Mouse (Mus musculus) lung, adult 10 weeks (tissue): ENCODE results near the gene Ccz1. TPM values are rescaled to one million over a fixed set of nuclear protein-coding genes. Genes with fewer than 3 reads are reported as not detected.

ENCODE experiments used
- polyA plus RNA-seq: library from polyadenylated mRNA; stranded (reverse); fragments of 350-450 nt; fragmentation: Illumina TruSeq; extraction: RNeasy Lipid Tissue Mini Kit (QIAGEN cat#74804); gene quantifications from one replicate; pipeline ENCODE4 v1.2.3, GENCODE M21; 2014; ENCODE audit warnings: low read depth, low replicate concordance; ENCODE audit not compliant: insufficient read depth

Gene Ccz1
- 53.8 TPM for polyA plus RNA-seq

GRCm38 (mm10) chr5:144014551-144015311 lies at the start of gene Ccz1:
Gene Ccz1 (minus strand): TSS chr5:144014877.

GRCm38 (mm10) chr5:144026620-144027263 lies 12.1 kb upstream of the Ccz1 start, which contains the start of gene Ocm:
Gene Ocm (minus strand): TSS chr5:144026670.

Other genes with a start within 250 kb of the Ccz1 start
- gene Eif2ak1, start 197.1 kb downstream of the Ccz1 start, polyA plus RNA-seq: 13.3 TPM
- not detected for gene Ankrd61, start 117.2 kb downstream of the Ccz1 start, polyA plus RNA-seq
- 25.0 TPM for gene Aimp2, start 105.0 kb downstream of the Ccz1 start, polyA plus RNA-seq
- 3.5 TPM for gene Pms2, start 104.9 kb downstream of the Ccz1 start, polyA plus RNA-seq
- gene Gm42421, start 86.7 kb downstream of the Ccz1 start, polyA plus RNA-seq: not detected
- gene Rsph10b, start 81.8 kb downstream of the Ccz1 start, polyA plus RNA-seq: 8.4 TPM
- not detected for gene Ocm, start 11.8 kb upstream of the Ccz1 start, polyA plus RNA-seq
- gene Lmtk2, start 85.6 kb upstream of the Ccz1 start, polyA plus RNA-seq: 6.6 TPM
- 1.0 TPM for gene Bhlha15, start 175.4 kb upstream of the Ccz1 start, polyA plus RNA-seq
- 28.8 TPM for gene Tecpr1, start 208.7 kb upstream of the Ccz1 start, polyA plus RNA-seq
- 223 TPM for gene Bri3, start 229.6 kb upstream of the Ccz1 start, polyA plus RNA-seq